Mouse (Mus musculus): ENCODE results near the gene Stk10.

The Stk10 gene

GRCm38 (mm10) chr11:32550102-32550501 lies 17.0 kb downstream of the Stk10 start:
- no peak for DNase-seq (ENCODE audit: low spot score in 2 of 2)

GRCm38 (mm10) chr11:32551056-32551455 lies 18.0 kb downstream of the Stk10 start:
- no peak for DNase-seq (ENCODE audit: low spot score in 2 of 2)

- no peak for DNase-seq (ENCODE audit: low spot score in 2 of 2)
These were observed 18.6 kb downstream of the Stk10 start for GRCm38 (mm10) chr11:32551579-32552297.

- DNase-seq (ENCODE audit: low spot score in 2 of 2): no peak
These were observed 19.4 kb downstream of the Stk10 start for GRCm38 (mm10) chr11:32552401-32553090.

GRCm38 (mm10) chr11:32553311-32554140 lies 20.4 kb downstream of the Stk10 start:
- DNase-seq (ENCODE audit: low spot score in 2 of 2): peak in 1 of 2 experiments; percentile 51

GRCm38 (mm10) chr11:32554141-32555091 lies 21.3 kb downstream of the Stk10 start:
- no peak for DNase-seq (ENCODE audit: low spot score in 2 of 2)

GRCm38 (mm10) chr11:32555103-32555689 lies 22.1 kb downstream of the Stk10 start:
- DNase-seq (ENCODE audit: low spot score in 2 of 2): no peak

GRCm38 (mm10) chr11:32556333-32556990 lies 23.4 kb downstream of the Stk10 start:
- no peak for DNase-seq (ENCODE audit: low spot score in 2 of 2)

GRCm38 (mm10) chr11:32558026-32558425 lies 24.9 kb downstream of the Stk10 start:
- no peak for DNase-seq (ENCODE audit: low spot score in 2 of 2)

- DNase-seq (ENCODE audit: low spot score in 2 of 2): no peak
These were observed 25.6 kb downstream of the Stk10 start for GRCm38 (mm10) chr11:32558677-32559076.

- DNase-seq (ENCODE audit: low spot score in 2 of 2): no peak
These were observed 27.1 kb downstream of the Stk10 start for GRCm38 (mm10) chr11:32560015-32560770.

- no peak for DNase-seq (ENCODE audit: low spot score in 2 of 2)
These were observed 28.6 kb downstream of the Stk10 start for GRCm38 (mm10) chr11:32561465-32562355.

GRCm38 (mm10) chr11:32562706-32563105 lies 29.6 kb downstream of the Stk10 start:
- DNase-seq (ENCODE audit: low spot score in 2 of 2): no peak

GRCm38 (mm10) chr11:32563660-32564059 lies 30.6 kb downstream of the Stk10 start:
- DNase-seq (ENCODE audit: low spot score in 2 of 2): no peak

GRCm38 (mm10) chr11:32564629-32565028 lies 31.5 kb downstream of the Stk10 start:
- no peak for DNase-seq (ENCODE audit: low spot score in 2 of 2)

GRCm38 (mm10) chr11:32565088-32565487 lies 32.0 kb downstream of the Stk10 start:
- no peak for DNase-seq (ENCODE audit: low spot score in 2 of 2)

GRCm38 (mm10) chr11:32566184-32566583 lies 33.1 kb downstream of the Stk10 start:
- no peak for DNase-seq (ENCODE audit: low spot score in 2 of 2)

- DNase-seq (ENCODE audit: low spot score in 2 of 2): no peak
These were observed 34.1 kb downstream of the Stk10 start for GRCm38 (mm10) chr11:32567000-32567855.

Measured in spleen, postnatal 4 days (tissue).